Mouse (Mus musculus) hindbrain, embryonic 15.5 days (tissue): ENCODE results near the gene Steap3. TPM values are rescaled to one million over a fixed set of nuclear protein-coding genes. Genes with fewer than 3 reads are reported as not detected.

Source experiments
- ATAC-seq: fragments of 200-750 bp; cut with Nextera tagmentation; 2 replicates; pipeline ENCODE4 v1.8.0; 2017; ENCODE audit warnings: low read depth, moderate number of reproducible peaks, moderate TSS enrichment; ENCODE audit not compliant: low FRiP score
- H3K27ac ChIP-seq: fragments of 300-500 bp; sonication (generic); replicated peaks from 2 replicates; pipeline ENCODE4 v1.5.1; 2015; ENCODE audit warnings: mild to moderate bottlenecking, inconsistent platforms
- H3K27me3 ChIP-seq: fragments of 300-500 bp; sonication (generic); 2 replicates; pipeline ENCODE4 v1.6.1; 2015; ENCODE audit warnings: control low read depth, inconsistent platforms
- H3K36me3 ChIP-seq: fragments of 300-500 bp; sonication (generic); 2 replicates; pipeline ENCODE4 v1.6.1; 2015; ENCODE audit warnings: control low read depth, inconsistent platforms
- H3K4me1 ChIP-seq: fragments of 300-500 bp; sonication (generic); replicated peaks from 2 replicates; pipeline ENCODE4 v1.6.1; 2015; ENCODE audit warnings: control low read depth, inconsistent platforms
- H3K4me2 ChIP-seq: fragments of 300-500 bp; sonication (generic); 2 replicates; pipeline ENCODE4 v1.6.1; 2015; ENCODE audit warnings: moderate library complexity, mild to moderate bottlenecking, inconsistent platforms
- H3K4me3 ChIP-seq: fragments of 300-500 bp; sonication (generic); 2 replicates; pipeline ENCODE4 v1.5.1; 2015; ENCODE audit warnings: mild to moderate bottlenecking, inconsistent platforms
- H3K9ac ChIP-seq: fragments of 300-500 bp; sonication (generic); 2 replicates; pipeline ENCODE4 v1.6.1; 2015; ENCODE audit warnings: inconsistent platforms
- H3K9me3 ChIP-seq: fragments of 300-500 bp; sonication (generic); 2 replicates; pipeline ENCODE4 v1.6.1; 2016; ENCODE audit warnings: control low read depth, inconsistent platforms
- WGBS: fragments of 180-500 bp; shearing (Covaris S2); methylation state at CpG from one replicate; pipeline ENCODE4 v1.1.7; 2015; 5-methylcytosine and 5-hydroxymethylcytosine counted together
- polyA plus RNA-seq: library from polyadenylated mRNA; unstranded; fragments of >200 nt; fragmentation: Nextera tagmentation; extraction: Ambion mirVana; gene quantifications from 2 replicates; pipeline ENCODE4 v1.2.1, GENCODE M21; 2015

The Steap3 gene
- polyA plus RNA-seq, 1 experiment from 2014 or later = 3.5 TPM

- H3K9ac ChIP-seq = no peak overlapping the region
- no peak overlapping the region for H3K4me3 ChIP-seq
- H3K4me2 ChIP-seq = no peak overlapping the region
- H3K27me3 ChIP-seq = 0 out of 2 replicates have a peak, but pooled peaks cover 2% of the 10 kb centered on the region
- no peak overlapping the region for H3K27ac ChIP-seq
- no peaks in the 10 kb centered on the region for H3K36me3 ChIP-seq
- H3K9me3 ChIP-seq = no peaks in the 10 kb centered on the region
- H3K4me1 ChIP-seq = no peaks in the 10 kb centered on the region
- WGBS = 77% methylated on average over 4 of the region's 4 CpGs
- no peak for ATAC-seq
These were observed 48.9 kb downstream of the Steap3 start for GRCm38 (mm10) chr1:120223613-120224012.

- Histone ChIP-seq H3K27me3 (0 out of 2 replicates have a peak, but pooled peaks cover 2% of the 10 kb centered on the region), H3K4me1 (no peaks in the 10 kb centered on the region), H3K27ac (no peak overlapping the region), H3K4me3 (no peak overlapping the region), H3K36me3 (no peaks in the 10 kb centered on the region), H3K4me2 (no peak overlapping the region), H3K9ac (no peak overlapping the region), H3K9me3 (no peaks in the 10 kb centered on the region)
- WGBS = 57% methylated on average over 2 of the region's 2 CpGs
- ATAC-seq = no peak
These were observed 51.2 kb downstream of the Steap3 start for GRCm38 (mm10) chr1:120221285-120221684.

- 45% methylated on average over 6 of the region's 6 CpGs for WGBS
- no peak for ATAC-seq
These were observed 51.7 kb downstream of the Steap3 start for GRCm38 (mm10) chr1:120220841-120221240.

GRCm38 (mm10) chr1:120208502-120209230 lies 63.8 kb downstream of the Steap3 start:
- Histone ChIP-seq H3K4me1 (no peaks in the 10 kb centered on the region), H3K4me2 (no peak overlapping the region), H3K9ac (no peak overlapping the region), H3K9me3 (no peaks in the 10 kb centered on the region), H3K36me3 (no peaks in the 10 kb centered on the region), H3K4me3 (no peak overlapping the region), H3K27ac (no peak overlapping the region), H3K27me3 (no peaks in the 10 kb centered on the region)
- no peak for ATAC-seq
- WGBS = 78% methylated on average over 11 of the region's 11 CpGs

More at GRCm38 (mm10) chr1:120220841-120221240, 51.7 kb downstream of the Steap3 start:
- no peaks in the 10 kb centered on the region for H3K9me3 ChIP-seq
- H3K4me3 ChIP-seq = no peak overlapping the region
- no peaks in the 10 kb centered on the region for H3K4me1 ChIP-seq
- no peak overlapping the region for H3K27ac ChIP-seq
- no peaks in the 10 kb centered on the region for H3K36me3 ChIP-seq
- H3K27me3 ChIP-seq = 0 out of 2 replicates have a peak, but pooled peaks cover 2% of the 10 kb centered on the region
- H3K4me2 ChIP-seq = no peak overlapping the region
- no peak overlapping the region for H3K9ac ChIP-seq

GRCm38 (mm10) chr1:120207568-120207967 lies 64.9 kb downstream of the Steap3 start:
- WGBS = 39% methylated on average over 6 of the region's 6 CpGs
- Histone ChIP-seq H3K36me3 (no peaks in the 10 kb centered on the region), H3K27ac (no peak overlapping the region), H3K9me3 (no peaks in the 10 kb centered on the region), H3K4me1 (no peaks in the 10 kb centered on the region), H3K4me3 (no peak overlapping the region), H3K9ac (no peak overlapping the region), H3K27me3 (0 out of 2 replicates have a peak, but pooled peaks cover 3% of the 10 kb centered on the region), H3K4me2 (no peak overlapping the region)
- ATAC-seq = peak; percentile 87

- Histone ChIP-seq H3K4me1 (no peaks in the 10 kb centered on the region), H3K27ac (no peak overlapping the region), H3K36me3 (no peaks in the 10 kb centered on the region), H3K4me3 (no peak overlapping the region), H3K27me3 (0 out of 2 replicates have a peak, but pooled peaks cover 6% of the 10 kb centered on the region), H3K9me3 (no peaks in the 10 kb centered on the region), H3K9ac (no peak overlapping the region), H3K4me2 (no peak overlapping the region)
- no peak for ATAC-seq
- 38% methylated on average over 1 of the region's 1 CpGs for WGBS
These were observed 67.7 kb downstream of the Steap3 start for GRCm38 (mm10) chr1:120204834-120205233.

GRCm38 (mm10) chr1:120203836-120204235 lies 68.7 kb downstream of the Steap3 start:
- ATAC-seq = no peak
- H3K9me3 ChIP-seq = no peaks in the 10 kb centered on the region
- no peak overlapping the region for H3K4me2 ChIP-seq
- WGBS = 84% methylated on average over 5 of the region's 5 CpGs
- H3K4me1 ChIP-seq = no peaks in the 10 kb centered on the region
- no peak overlapping the region for H3K9ac ChIP-seq
- no peak overlapping the region for H3K4me3 ChIP-seq
- H3K27me3 ChIP-seq = 0 out of 2 replicates have a peak, but pooled peaks cover 6% of the 10 kb centered on the region
- no peaks in the 10 kb centered on the region for H3K36me3 ChIP-seq
- no peak overlapping the region for H3K27ac ChIP-seq

DNA sequence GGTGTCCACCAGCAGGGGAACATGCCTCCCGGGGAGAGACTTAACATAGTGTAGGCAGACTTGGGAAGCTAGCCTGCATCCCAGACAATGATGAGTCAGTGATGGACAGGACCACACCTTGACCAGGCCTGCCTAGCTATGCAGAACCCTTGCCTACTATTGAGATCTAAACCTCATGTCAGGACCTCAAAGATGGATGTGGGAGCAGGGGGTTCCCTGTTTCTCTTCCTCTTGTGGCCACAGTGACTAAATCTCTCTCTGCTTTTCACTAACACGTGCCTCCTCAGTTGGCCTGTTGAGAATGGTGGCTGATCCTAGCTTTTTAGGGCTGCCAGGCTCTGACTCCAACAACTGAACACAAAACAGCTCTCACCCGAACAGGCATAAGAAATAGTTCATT lies 70.0 kb downstream of the Steap3 start:
- WGBS = 59% methylated on average over 3 of the region's 3 CpGs
- no peak overlapping the region for H3K9ac ChIP-seq
- H3K4me3 ChIP-seq = no peak overlapping the region
- H3K4me2 ChIP-seq = no peak overlapping the region
- H3K4me1 ChIP-seq = no peaks in the 10 kb centered on the region
- ATAC-seq = no peak
- H3K9me3 ChIP-seq = no peaks in the 10 kb centered on the region
- no peaks in the 10 kb centered on the region for H3K36me3 ChIP-seq
- 0 out of 2 replicates have a peak, but pooled peaks cover 6% of the 10 kb centered on the region for H3K27me3 ChIP-seq
- no peak overlapping the region for H3K27ac ChIP-seq

DNA sequence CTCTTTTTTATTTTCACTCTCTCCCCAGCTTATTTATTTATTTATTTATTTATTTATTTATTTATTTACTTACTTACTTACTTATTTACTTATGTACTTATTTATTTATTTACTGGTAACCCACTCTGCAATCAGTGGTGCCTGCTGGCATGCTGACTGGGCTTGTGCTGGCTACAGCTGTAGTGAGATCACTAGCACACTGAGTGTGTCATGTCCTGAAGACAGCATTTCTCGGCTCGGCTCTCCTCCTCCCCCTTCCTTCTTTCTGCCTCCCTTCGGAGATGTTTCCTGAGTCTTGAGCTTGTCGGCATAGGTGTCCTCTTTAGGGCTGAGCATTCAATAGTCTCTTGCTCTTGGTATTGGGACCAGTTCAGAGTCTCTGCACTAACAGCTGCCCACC lies 73.6 kb downstream of the Steap3 start:
- peaks cover 5% of the 10 kb centered on the region; the same call in 1 of the 2 replicates for H3K4me1 ChIP-seq
- 84% methylated on average over 4 of the region's 4 CpGs for WGBS
- H3K27me3 ChIP-seq = 0 out of 2 replicates have a peak, but pooled peaks cover 6% of the 10 kb centered on the region
- no peak overlapping the region for H3K9ac ChIP-seq
- H3K27ac ChIP-seq = no peak overlapping the region
- H3K4me2 ChIP-seq = no peak overlapping the region
- no peaks in the 10 kb centered on the region for H3K36me3 ChIP-seq
- H3K9me3 ChIP-seq = no peaks in the 10 kb centered on the region
- no peak for ATAC-seq
- no peak overlapping the region for H3K4me3 ChIP-seq

DNA sequence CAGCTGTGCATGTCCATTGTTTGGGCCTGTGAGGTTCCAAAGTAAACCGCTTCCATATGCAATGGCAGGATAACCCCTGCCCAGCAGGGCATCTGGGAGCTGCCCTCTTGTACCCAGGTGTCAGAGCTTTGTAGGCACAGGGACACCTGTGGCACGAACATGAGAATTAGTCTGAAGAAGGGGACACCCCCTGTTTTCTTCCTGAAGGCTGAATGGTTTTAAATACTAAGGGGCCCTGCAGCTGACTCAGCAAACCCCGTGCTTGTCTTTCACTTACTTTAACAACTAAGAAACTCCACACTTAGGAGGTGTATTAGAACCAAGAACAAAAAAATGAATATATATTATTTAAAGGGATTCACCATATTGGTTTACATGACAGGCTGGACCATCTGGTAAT lies 74.4 kb downstream of the Steap3 start:
- Histone ChIP-seq H3K4me1 (peaks cover 5% of the 10 kb centered on the region; the same call in 1 of the 2 replicates), H3K9ac (no peak overlapping the region), H3K27ac (no peak overlapping the region), H3K4me3 (no peak overlapping the region), H3K9me3 (no peaks in the 10 kb centered on the region), H3K27me3 (0 out of 2 replicates have a peak, but pooled peaks cover 3% of the 10 kb centered on the region), H3K36me3 (no peaks in the 10 kb centered on the region), H3K4me2 (no peak overlapping the region)
- WGBS = 54% methylated on average over 3 of the region's 3 CpGs
- ATAC-seq = no peak

GRCm38 (mm10) chr1:120197189-120197588 lies 75.3 kb downstream of the Steap3 start:
- Histone ChIP-seq H3K27ac (no peak overlapping the region), H3K4me3 (no peak overlapping the region), H3K9ac (no peak overlapping the region), H3K9me3 (no peaks in the 10 kb centered on the region), H3K36me3 (no peaks in the 10 kb centered on the region), H3K4me2 (no peak overlapping the region), H3K27me3 (0 out of 2 replicates have a peak, but pooled peaks cover 3% of the 10 kb centered on the region), H3K4me1 (peaks cover 5% of the 10 kb centered on the region; the same call in 1 of the 2 replicates)
- peak; percentile 68; the same call in 1 of the 2 replicates for ATAC-seq
- WGBS = 19% methylated on average over 5 of the region's 5 CpGs

DNA sequence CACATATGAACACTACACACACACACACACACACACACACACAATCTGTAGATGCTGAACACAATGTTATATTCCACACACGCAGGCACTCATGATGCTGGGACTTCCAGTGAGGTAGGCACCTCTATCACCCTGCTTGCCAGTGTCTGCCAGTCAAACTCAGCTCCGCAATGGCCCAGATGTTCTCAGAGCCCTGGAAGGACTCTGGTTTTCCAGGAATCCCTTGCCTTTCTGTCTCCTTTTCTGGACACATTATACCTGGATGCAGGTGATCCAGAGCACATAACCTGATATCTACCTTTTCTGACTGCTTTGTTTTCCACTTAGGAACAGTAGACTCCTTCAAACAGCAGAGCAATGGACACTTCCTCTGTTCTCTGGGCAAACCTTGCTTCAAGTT lies 75.8 kb downstream of the Steap3 start:
- Histone ChIP-seq H3K9ac (no peak overlapping the region), H3K4me2 (no peak overlapping the region), H3K27ac (no peak overlapping the region), H3K9me3 (no peaks in the 10 kb centered on the region), H3K4me3 (no peak overlapping the region), H3K27me3 (0 out of 2 replicates have a peak, but pooled peaks cover 3% of the 10 kb centered on the region), H3K36me3 (no peaks in the 10 kb centered on the region), H3K4me1 (peaks cover 5% of the 10 kb centered on the region; the same call in 1 of the 2 replicates)
- ATAC-seq = no peak
- WGBS = 80% methylated on average over 2 of the region's 2 CpGs
